Mouse (Mus musculus): ENCODE measurements around the gene Rnf150.
"Not testable (repeated sequence)": the region's sequence is repeated elsewhere in the genome, so short reads cannot be mapped to it uniquely, and the experiment has no call there.

Rnf150 gene

GRCm38 (mm10) chr8:83077329-83077728 is 214.2 kb downstream of the Rnf150 start:
- no peak for DNase-seq (ENCODE audit: low spot score)

- no peak for DNase-seq (ENCODE audit: low spot score)
Observed at GRCm38 (mm10) chr8:83078701-83079533, 215.8 kb downstream of the Rnf150 start.

DNA sequence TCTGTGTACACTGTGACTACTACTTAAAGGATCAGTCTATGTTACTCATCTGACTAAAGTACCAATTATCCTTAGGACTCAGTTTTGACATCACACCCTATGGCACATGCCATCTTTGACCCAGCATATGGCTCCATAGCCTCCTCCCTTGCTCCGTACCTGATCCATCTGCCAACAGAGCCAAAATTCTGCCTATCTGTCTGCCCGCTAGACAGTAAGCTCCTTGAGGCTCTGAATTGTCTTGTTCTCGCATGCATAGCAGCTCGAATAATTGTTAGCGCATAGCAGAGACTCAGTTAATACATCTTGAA is 216.3 kb downstream of the Rnf150 start:
- DNase-seq (ENCODE audit: low spot score), result no peak

DNA sequence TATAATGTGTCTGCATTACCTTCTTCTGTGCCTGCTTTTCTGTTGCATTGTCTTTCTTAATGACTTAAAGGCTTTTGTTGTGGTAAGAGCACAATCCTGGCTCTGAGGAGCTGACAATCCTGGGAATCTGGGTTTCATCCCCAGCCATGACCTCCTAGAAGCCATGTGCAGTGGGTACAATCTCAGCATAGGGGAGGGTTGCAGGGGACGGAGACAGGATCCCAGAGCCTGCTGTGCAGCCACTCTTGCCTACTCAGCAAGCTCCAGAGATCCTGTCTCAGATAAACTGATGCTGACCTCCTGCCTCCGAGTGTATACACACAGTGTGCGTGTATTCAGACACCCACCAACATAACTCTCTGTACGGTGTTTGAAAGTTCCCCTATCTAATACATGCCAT is 218.1 kb downstream of the Rnf150 start:
- DNase-seq (ENCODE audit: low spot score), result no peak

GRCm38 (mm10) chr8:83081806-83082205 is 218.7 kb downstream of the Rnf150 start:
- not testable (repeated sequence) for DNase-seq (ENCODE audit: low spot score)

DNA sequence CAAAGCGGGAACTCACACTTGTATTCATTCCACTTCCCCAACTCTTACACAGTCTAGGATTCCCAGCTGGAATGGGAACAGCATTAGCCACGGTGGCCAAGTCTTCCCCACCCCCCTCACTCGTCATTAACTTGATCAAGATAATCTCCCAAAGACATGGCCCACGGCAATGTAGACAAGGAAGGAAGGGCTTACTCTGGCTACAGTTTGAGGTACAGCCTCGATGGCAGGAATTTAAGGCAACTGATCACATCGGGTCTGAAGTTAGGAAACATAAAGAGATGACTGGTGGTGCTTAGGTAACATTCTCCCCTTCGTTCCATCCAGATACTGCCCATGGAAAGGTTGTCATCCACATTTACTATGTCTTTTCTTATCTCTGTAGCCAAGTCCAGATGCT is 219.1 kb downstream of the Rnf150 start:
- DNase-seq (ENCODE audit: low spot score), result no peak

DNA sequence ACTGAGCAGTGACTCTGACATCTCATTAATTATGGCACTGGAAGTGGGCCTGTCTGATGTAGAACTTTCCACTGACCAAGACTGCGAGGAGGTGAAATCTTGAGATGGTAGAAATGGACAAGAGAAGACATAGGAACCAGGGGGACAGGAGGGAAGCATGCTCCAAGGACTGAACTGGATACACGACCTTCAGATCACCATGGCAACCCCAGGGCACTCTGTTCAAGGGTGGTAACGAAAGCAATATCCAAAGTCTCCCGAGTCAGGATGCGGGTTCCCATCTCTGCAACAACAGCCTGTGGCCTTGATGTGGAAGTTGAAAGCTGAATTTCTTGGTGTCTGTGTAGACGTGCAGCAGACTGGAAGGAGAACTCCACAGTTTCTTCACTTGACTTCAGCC is 220.3 kb downstream of the Rnf150 start:
- no peak for DNase-seq (ENCODE audit: low spot score)

- DNase-seq (ENCODE audit: low spot score), result no peak
Observed at GRCm38 (mm10) chr8:83085581-83085980, 222.4 kb downstream of the Rnf150 start.

DNA sequence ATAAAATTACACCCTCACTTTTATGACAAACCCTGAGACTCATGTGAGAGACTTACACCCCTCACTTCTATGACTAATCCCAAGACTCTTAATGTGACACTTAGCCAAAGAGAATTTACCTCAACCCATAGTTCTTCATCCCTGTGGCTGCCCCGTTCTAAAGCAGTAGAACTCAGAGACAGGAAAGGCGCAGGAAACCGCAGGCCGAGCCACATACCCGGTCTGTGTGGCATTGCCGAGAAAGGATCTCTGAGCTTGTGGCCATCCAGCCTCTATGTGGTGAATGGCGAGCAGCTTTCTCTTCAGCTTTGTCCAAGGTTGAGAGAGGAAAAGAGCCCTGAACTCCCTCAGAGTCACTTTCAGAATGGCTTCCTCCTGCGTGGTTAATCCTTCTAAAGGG is 223.5 kb downstream of the Rnf150 start:
- no peak for DNase-seq (ENCODE audit: low spot score)

GRCm38 (mm10) chr8:83087604-83088003 is 224.4 kb downstream of the Rnf150 start:
- no peak for DNase-seq (ENCODE audit: low spot score)

DNA sequence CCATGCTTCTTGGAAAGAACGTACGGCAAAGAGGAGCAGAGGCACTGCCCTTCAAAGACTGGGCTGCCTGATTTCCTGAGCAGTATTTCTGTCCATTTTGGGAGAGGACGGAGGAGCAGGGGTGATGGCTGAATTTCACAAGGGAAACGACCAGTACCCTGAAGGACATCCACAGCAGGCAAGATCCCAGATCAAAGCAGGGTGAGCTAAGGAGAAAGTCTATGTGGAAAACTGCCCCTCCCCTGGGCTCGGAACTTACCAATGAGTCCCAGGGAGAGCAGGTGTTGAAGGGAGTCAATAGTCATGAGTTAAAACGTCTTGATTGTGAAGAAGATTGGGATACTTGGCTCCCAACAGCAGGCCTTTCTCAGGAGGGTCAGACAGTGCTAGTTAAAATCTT is 225.0 kb downstream of the Rnf150 start:
- no peak for DNase-seq (ENCODE audit: low spot score)

DNA sequence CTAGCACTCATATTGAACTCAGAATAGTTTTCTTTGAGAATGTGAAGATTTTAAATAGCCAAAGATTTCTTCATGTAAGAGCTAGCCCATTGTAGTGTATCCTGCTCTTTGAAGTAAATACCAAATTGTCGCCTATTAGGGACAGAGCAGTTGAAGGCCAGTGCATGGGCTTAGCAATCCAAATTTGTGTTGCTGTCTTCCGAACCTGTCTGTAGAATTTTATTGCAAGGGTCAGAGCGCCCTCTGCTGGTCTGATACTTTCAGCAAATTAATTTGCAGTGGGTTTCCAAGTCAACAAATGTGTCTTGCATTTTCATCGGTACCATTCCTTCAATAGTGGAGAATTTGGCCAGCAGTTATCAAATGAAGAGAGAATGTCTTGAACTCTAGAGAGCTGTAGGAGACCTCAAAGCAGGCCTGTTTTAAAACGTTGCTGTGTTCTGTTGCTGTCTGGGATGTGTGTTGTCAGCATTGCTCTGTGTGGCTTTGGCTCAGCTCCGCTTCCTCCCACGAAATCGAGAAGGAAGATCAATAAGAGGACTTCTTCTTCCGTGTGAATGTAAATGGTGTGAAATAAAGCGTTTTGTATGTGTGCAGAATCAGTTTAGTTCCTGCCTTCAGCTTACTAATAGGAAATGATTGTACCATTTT is 226.3 kb downstream of the Rnf150 start:
- DNase-seq (ENCODE audit: low spot score), result peak; percentile 80

DNA sequence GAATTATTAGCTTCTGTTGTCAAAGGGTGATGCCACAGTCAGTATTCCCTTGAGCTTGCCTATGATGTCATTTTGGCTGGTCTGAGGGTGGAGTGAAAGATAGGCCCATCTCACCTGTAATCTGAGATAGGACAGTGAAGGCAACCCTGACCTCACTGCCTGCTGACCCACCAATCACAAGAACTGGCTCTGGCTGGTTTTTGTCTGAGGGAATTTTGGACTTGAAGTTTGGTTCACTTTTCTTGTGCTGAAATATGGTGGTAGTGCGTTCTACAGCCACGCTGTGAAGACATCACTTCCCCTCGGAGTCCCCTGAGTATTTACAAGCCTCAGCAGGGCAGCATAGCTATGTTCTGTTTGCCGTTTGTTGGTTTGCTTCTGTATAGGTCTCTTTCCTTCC is 227.3 kb downstream of the Rnf150 start:
- no peak for DNase-seq (ENCODE audit: low spot score)

DNA sequence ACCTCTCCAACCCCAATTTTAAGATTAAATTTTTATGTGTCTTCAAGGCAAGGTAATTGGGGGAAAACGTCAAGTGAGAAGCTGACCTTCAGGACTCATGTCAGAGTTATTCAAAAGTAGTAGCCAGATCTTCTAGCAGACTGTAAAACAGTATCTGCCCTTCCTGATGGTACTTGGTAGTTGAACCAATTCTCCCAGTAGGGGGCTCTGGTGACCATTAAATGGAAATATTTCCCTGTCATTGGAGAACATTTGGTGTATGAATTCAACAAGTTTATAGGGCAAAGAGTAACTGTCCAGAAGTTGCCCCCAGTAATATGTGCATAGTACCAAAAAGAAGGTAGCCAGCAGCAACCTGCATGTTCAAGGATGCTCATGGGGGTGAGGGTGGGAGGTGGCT is 236.9 kb downstream of the Rnf150 start:
- DNase-seq (ENCODE audit: low spot score), result no peak

DNA sequence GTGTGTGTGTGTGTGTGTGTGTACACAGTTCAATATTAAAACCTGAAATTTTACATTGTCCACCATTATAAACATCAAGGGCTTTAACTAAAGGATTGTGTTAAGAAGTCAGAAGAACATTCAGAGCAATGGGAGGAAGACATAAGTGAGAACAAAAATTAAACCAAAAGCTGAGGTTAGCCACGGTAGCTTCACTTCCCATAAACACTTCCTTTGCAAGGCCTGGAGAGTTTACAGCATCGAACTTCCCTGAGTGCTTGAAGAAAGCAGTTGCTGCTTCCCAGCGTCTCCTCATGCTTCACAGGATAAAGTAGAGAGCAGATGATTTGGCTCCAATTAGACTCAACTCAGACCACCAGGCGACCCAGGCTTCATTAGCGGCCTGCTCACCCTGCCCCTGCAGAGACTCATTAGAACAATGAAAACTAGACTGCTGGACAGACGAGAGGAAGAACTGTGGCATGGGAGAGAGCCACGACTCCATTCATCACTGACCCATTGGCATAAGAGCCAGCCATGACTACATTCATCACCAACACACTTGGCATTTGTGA is 239.9 kb downstream of the Rnf150 start:
- DNase-seq (ENCODE audit: low spot score), result no peak

DNA sequence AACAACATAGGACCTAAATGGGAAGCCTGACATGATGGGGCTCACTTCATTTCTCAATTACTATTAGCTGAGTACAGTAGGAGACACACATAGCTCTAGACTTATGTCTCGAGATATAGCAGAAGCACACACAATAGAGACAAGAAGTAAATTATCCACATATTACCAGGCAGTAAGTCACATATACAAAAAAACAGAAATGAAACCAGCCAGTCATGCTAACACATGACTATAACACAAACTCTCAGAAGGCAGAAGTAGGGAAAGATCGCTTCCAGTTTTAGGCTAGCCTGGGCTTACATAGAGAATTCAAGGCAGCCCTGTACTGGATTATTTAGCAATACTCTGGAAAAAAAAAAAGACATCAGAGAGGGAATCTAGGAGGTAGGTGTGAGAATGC is 240.8 kb downstream of the Rnf150 start:
- no peak for DNase-seq (ENCODE audit: low spot score)

DNA sequence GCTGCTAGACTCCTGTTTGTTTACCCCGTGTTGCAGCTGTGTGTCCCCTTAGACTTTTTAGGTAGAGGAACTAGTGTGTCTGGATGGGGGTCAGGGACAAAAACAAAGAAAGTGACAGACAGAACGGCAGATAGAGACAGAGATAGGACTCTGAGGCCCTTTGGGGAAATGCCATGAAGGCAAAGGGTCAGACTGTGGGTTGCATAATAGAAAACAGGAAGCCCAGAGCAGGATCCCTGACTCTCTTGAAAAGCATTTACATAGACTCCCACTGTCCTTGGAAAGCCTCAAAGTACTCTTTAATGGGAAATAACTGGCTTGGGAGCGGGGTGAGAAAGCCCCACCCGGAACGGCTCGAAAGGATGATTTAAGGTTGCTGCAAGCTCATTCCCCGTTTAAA is 246.6 kb downstream of the Rnf150 start:
- no peak for DNase-seq (ENCODE audit: low spot score)

GRCm38 (mm10) chr8:83110177-83110576 is 247.0 kb downstream of the Rnf150 start:
- DNase-seq (ENCODE audit: low spot score), result no peak

DNA sequence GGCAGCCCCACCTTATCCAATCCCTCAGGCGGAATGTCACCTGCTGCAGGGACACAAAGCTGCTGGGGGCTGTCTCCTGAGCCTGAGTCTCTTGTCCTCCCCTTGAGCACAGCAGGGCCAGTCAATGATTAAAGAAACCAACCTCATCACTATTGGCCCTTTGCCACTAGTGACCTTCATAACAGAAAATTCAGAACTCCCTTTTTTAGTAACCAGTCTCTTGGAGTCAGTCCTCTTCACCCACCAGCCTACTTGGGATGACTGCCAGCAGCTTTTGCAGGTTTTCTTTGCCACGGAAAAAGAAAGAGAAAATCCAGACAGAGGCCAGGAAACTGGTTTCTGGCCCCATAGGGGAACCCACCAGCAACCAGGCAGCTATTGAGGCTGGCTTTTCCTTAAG is 271.9 kb downstream of the Rnf150 start:
- no peak for DNase-seq (ENCODE audit: low spot score)

DNA sequence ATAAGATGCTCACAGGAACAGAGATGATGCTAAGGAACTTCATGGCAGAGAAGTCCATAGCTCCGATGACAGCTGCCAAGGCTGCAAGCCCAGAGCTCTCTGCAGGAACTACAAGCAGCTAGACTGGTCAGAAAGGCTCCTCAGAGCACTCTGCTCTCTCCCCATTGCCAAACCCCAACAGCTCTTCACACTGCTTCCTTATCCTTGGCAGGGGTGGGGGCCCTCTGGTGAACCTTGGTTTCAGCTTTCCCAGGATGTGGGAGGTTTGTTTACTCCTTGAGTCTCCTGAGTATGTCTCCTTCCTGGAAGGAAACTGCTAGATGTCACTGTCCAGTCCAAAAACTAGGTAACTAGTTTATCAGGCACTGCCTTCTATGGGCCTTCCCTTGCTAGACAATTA is 276.9 kb downstream of the Rnf150 start:
- no peak for DNase-seq (ENCODE audit: low spot score)

- DNase-seq (ENCODE audit: low spot score), result no peak
Observed at GRCm38 (mm10) chr8:83140701-83141111, 277.6 kb downstream of the Rnf150 start.
